In the genomic region with DNA sequence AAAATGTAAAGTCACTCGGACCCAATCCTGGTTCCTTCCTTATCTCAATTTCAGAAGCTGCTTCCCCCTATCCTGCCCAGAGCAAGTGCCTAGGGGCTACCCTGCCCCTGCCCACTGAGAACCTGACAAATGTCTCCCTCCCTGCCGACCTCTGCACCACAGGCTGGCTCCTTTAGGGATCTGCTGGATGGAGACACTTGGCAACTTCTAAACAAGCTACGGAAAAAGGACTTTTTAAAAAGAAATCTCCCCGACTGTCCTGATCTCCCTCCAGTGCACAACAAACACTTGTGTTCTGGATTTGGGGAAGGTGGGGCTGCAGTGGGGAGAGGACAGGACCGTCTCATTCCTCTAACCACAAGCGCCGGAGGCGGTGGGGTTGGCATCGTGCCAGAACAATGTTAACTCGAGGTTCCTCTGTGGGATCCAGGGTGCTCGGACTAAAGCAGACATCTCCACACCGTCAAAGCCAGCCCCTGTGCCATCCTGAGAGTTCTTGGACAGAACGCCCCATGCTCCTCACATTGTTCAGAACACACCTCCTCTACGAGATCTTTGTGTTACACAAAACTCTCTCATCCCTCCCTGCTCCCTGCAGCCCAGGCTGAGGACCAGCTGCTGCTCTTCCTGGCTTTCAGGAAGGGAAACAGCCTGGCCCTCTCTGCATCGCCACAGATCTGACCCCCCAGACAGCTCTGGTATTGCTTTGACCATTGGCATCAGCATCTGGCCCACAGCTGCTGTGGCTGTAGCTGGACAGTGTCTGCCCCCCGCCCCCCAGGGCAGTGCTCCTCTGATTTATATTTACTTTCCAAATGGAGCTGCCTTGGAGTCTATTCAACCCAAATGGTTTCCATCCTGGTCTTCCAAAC, we compare ENCODE assay signal across 10 mouse cellular contexts.
DNase-seq lines count a peak whose midpoint lies in the region; ATAC-seq lines count a peak whose summit lies in the region.
"Had no signal": no experiment of that assay in that cellular context is flagged by ENCODE, and none has a peak within 500 bp of the region (broad histone marks: within the 10 kb centered on the region; RNA-seq: fewer than 3 reads in every experiment).

No protein-coding gene starts in this region.

- ATAC-seq in forebrain, embryonic 14.5 days = no peak
- ATAC-seq: Patski had no signal

- H3K4me2 ChIP-seq in forebrain, embryonic 14.5 days (ENCODE audit: low read length) = no peak overlapping the region

- intact Hi-C loops in gastrocnemius, postnatal 14 days (cut with DNase I; ENCODE audit: low total_unique reads) = loop anchor here (10.0 kb wide), 1 partner anchor 286 kb away; no protein-coding TSS in a partner anchor

- H3K9ac ChIP-seq in forebrain, embryonic 14.5 days (ENCODE audit: low read length) = no peak overlapping the region

- no peaks in the 10 kb centered on the region for H3K27me3 ChIP-seq in forebrain, embryonic 14.5 days (replicated peaks; ENCODE audit: control insufficient read depth, insufficient read depth, low read length)
- H3K27me3 ChIP-seq: Patski had no signal

- H3K4me1 ChIP-seq in forebrain, embryonic 14.5 days (ENCODE audit: control insufficient read depth, insufficient read depth, low read length) = no peaks in the 10 kb centered on the region

- peak; percentile 69 for DNase-seq in layer of hippocampus, adult 11-12 months (ENCODE audit: low spot score)
- no peak for DNase-seq in layer of hippocampus, adult 9-10 months (ENCODE audit: low spot score)
- DNase-seq in adrenal gland, postnatal 36 days = peak; percentile 38 to 66
- peak; percentile 70 for DNase-seq in gastrocnemius, postnatal 14 days
- DNase-seq in kidney, adult 8-10 months = peak; percentile 16 to 42
- DNase-seq in lung, postnatal 25 days (ENCODE audit: low spot score) = peak; percentile 58
- DNase-seq in thymus, postnatal 0 days (ENCODE audit: low spot score) = no peak
- DNase-seq in forebrain, embryonic 14.5 days (ENCODE audit: low spot score) = no peak

- WGBS in forebrain, embryonic 14.5 days = 61% methylated on average over 16 of the region's 16 CpGs

- H3K27ac ChIP-seq in forebrain, embryonic 14.5 days (ENCODE audit: low read depth, low read length) = no peak overlapping the region

- no peak overlapping the region for H3K4me3 ChIP-seq in forebrain, embryonic 14.5 days (ENCODE audit: low read depth, low read length)
- H3K4me3 ChIP-seq: megakaryocyte, embryonic 14.5 days had no signal

- no peaks in the 10 kb centered on the region for H3K9me3 ChIP-seq in forebrain, embryonic 14.5 days (replicated peaks; ENCODE audit: control insufficient read depth, low read length)
- H3K9me3 ChIP-seq: megakaryocyte, embryonic 14.5 days had no signal

- H3K36me3 ChIP-seq in forebrain, embryonic 14.5 days (ENCODE audit: control insufficient read depth, insufficient read depth, low read length) = no peaks in the 10 kb centered on the region

Comparison
In these comparisons a context has a peak if more than half of its experiments do, and no peak if none do; other contexts are left out.
1. DNase-seq: peak in layer of hippocampus, adult 11-12 months (single experiment), adrenal gland, postnatal 36 days (2 of 2), gastrocnemius, postnatal 14 days (single experiment), kidney, adult 8-10 months (2 of 2) and lung, postnatal 25 days (single experiment); none in layer of hippocampus, adult 9-10 months (single experiment), thymus, postnatal 0 days (single experiment) and forebrain, embryonic 14.5 days (single experiment).